Mouse (Mus musculus): ENCODE data around the gene Gm47996.

GRCm38 (mm10) chr1:151243332-151243731 is 33.4 kb downstream of the Gm47996 start:
- TF ChIP-seq POLR2A (IDR thresholded peaks at IDR 0.05; ENCODE audit: control insufficient read depth in 1 of 2, insufficient read depth in 1 of 2, low read depth in 1 of 2, low read length in 2 of 2, poor library complexity in 1 of 2) (no peak), ELF1 (IDR thresholded peaks at IDR 0.05; ENCODE audit: low read depth, low read length) (no peak), E2F4 (IDR thresholded peaks at IDR 0.05; ENCODE audit: borderline replicate concordance, low read depth, low read length) (no peak), CTCF (IDR thresholded peaks at IDR 0.05 in 2 of 3, conservative IDR thresholded peaks at IDR 0.05 in 1 of 3; ENCODE audit: control insufficient read depth in 1 of 3, insufficient read depth in 1 of 3, low read depth in 2 of 3, low read length in 3 of 3, poor library complexity in 1 of 3, severe bottlenecking in 1 of 3) (no peak), MAFK (IDR thresholded peaks at IDR 0.05; ENCODE audit: borderline replicate concordance, low read depth, low read length) (no peak), MAX (IDR thresholded peaks at IDR 0.05; ENCODE audit: low read length) (no peak), MEF2A (IDR thresholded peaks at IDR 0.05; ENCODE audit: extremely low read depth, insufficient replicate concordance, low read depth, low read length, poor library complexity, severe bottlenecking) (no peak), GATA1 (IDR thresholded peaks at IDR 0.05; ENCODE audit: low read depth, low read length) (no peak), ZC3H11A (IDR thresholded peaks at IDR 0.05; ENCODE audit: low read depth, low read length) (no peak), USF1 (IDR thresholded peaks at IDR 0.05; ENCODE audit: low read depth, low read length) (no peak), KAT2A (conservative IDR thresholded peaks at IDR 0.05; ENCODE audit: low read depth, low read length) (no peak)

Data from MEL (cell line).